Mouse (Mus musculus): ENCODE measurements around the gene Cask. TPM values are rescaled to one million over a fixed set of nuclear protein-coding genes. Genes with fewer than 3 reads are reported as not detected.

The Cask gene
- polyA plus RNA-seq, 1 experiment from 2014 or later: 16.0 TPM

DNA sequence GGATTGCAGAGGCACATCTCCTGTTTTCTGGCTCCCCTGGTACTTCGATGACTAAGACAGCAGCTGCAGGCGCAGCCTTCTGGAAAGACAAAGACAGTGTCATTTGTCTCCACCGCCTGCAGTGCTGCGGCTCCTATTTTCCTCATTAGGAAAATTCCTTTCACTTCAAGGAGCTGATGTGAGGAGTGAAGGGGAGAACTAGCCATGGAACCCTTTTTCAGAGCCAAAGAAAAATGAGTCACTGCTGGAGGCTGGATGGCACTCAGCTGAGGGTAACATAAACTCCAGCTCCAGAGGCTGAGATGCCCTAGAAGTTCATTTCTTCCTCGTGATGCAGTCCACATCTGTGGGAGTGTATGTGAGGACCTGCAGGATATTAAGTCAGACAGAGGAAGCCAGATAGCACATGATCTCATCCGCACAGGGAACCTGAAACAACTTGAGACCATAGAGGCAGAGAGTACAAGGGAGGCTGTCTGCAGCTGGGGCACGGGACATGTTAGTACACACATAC, 348.2 kb downstream of the Cask start:
- H3K27ac ChIP-seq (ENCODE audit: low read depth): no peak overlapping the region
- no peak overlapping the region for H3K4me3 ChIP-seq (ENCODE audit: low read depth, low read length)
- no peaks in the 10 kb centered on the region for H3K36me3 ChIP-seq (ENCODE audit: insufficient read depth)
- DNase-seq (no peak), ATAC-seq (ENCODE audit: insufficient read depth) (no peak)
- no peaks in the 10 kb centered on the region for H3K9me3 ChIP-seq (ENCODE audit: low read depth, low read length)
- no peak overlapping the region for H3K4me2 ChIP-seq
- no peak for TF ChIP-seq CTCF (IDR thresholded peaks at IDR 0.05; ENCODE audit: low read depth)
- 52% methylated on average over 7 of the region's 7 CpGs for WGBS
- H3K4me1 ChIP-seq (ENCODE audit: insufficient read depth): no peaks in the 10 kb centered on the region
- H3K27me3 ChIP-seq (ENCODE audit: insufficient read depth, low read length): 0 out of 2 replicates have a peak, but pooled peaks cover 2% of the 10 kb centered on the region
- H3K9ac ChIP-seq: no peak overlapping the region

DNA sequence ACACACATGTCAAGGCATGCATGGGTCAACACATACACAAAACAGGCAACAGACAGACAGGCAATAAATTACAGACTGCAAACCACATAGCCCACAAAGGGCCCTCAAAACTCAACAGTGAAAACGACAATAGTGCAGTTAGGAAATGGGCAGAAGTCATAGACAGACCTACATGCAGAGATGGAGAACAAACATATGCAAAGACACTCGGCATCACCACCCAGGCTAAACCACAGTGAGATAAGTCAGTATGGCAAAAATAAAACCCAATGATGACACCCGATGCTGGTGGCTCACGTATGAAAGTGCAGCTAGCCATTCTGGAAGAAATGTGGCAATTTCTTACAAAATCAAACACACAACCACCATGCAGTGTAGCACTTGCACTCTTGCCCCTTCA, 350.9 kb downstream of the Cask start:
- DNase-seq: no peak
- no peaks in the 10 kb centered on the region for H3K4me1 ChIP-seq (ENCODE audit: insufficient read depth)
- H3K36me3 ChIP-seq (ENCODE audit: insufficient read depth): no peaks in the 10 kb centered on the region
- no peak overlapping the region for H3K4me3 ChIP-seq (ENCODE audit: low read depth, low read length)
- H3K27me3 ChIP-seq (ENCODE audit: insufficient read depth, low read length): 0 out of 2 replicates have a peak, but pooled peaks cover 2% of the 10 kb centered on the region
- H3K27ac ChIP-seq (ENCODE audit: low read depth): no peak overlapping the region
- no peak for ATAC-seq (ENCODE audit: insufficient read depth)
- no peak overlapping the region for H3K4me2 ChIP-seq
- H3K9ac ChIP-seq: no peak overlapping the region
- H3K9me3 ChIP-seq (ENCODE audit: low read depth, low read length): no peaks in the 10 kb centered on the region
- TF ChIP-seq CTCF (IDR thresholded peaks at IDR 0.05; ENCODE audit: low read depth): no peak
- 85% methylated on average over 4 of the region's 4 CpGs for WGBS

DNA sequence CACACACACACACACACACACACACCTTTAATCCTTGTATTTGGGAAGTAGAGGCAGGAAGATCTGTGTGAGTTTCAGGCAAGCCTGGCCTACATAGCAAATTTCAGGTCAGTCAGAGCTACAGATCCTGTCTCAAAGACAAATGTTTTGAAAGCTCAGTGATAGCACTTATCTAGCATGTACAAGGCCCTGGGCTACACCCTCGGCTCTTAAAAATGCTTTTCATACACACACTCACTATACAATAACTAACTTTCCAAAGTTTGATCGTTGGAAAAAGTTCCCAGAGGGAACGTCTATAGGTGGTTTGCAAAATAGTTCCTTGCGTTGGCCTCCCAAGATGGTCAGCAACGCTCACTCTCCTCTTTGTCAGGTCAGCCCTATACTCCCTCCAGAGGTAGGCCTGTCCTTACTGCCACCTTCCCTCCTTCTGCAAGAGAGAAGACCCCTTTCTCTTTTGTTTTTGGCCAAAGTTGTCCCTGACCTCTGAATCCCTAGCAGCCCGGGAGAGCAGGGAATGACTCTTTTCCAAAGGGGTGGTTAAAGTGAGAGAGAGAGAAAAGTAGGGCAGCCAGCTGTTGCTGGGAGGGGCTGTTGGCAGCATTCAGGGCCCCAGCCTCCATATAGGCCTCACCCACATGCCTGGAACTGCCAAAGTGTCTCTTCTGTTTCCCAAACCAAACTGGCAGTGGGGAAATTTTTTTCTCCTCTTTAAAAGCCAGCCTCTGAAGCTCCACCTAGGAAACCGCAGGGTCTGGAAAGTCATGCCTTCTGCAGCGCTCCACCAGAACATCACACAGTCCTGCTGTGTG, 356.1 kb downstream of the Cask start:
- no peak for TF ChIP-seq CTCF (IDR thresholded peaks at IDR 0.05; ENCODE audit: low read depth)

DNA sequence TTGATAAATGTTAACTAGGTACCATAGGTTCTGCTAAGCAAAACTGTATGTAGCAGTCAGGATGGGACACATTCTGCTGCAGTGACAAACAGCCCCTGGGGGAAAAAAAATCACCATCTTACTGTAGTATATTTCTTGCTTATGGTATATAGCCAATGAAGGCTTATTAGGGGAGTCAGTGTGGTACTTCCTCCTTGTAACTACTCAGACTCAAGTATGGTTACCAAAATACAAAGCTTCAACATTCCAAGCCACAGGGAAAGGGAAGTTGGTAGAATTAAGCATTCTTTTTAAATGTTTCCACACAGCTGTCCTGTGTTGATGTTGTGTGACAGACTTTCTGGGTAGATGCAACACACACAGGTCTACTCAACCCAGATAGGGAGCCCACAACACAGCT, 358.2 kb downstream of the Cask start:
- no peak overlapping the region for H3K4me2 ChIP-seq
- TF ChIP-seq CTCF (IDR thresholded peaks at IDR 0.05; ENCODE audit: low read depth): no peak
- no peaks in the 10 kb centered on the region for H3K36me3 ChIP-seq (ENCODE audit: insufficient read depth)
- H3K4me1 ChIP-seq (ENCODE audit: insufficient read depth): no peaks in the 10 kb centered on the region
- no peaks in the 10 kb centered on the region for H3K9me3 ChIP-seq (ENCODE audit: low read depth, low read length)
- no peak overlapping the region for H3K9ac ChIP-seq
- no peak for DNase-seq
- no peak overlapping the region for H3K4me3 ChIP-seq (ENCODE audit: low read depth, low read length)
- H3K27me3 ChIP-seq (ENCODE audit: insufficient read depth, low read length): no peaks in the 10 kb centered on the region
- H3K27ac ChIP-seq (ENCODE audit: low read depth): no peak overlapping the region
- no peak for ATAC-seq (ENCODE audit: insufficient read depth)

More for the DNA sequence above, 356.1 kb downstream of the Cask start:
- Histone ChIP-seq H3K9me3 (ENCODE audit: low read depth, low read length) (no peaks in the 10 kb centered on the region), H3K27ac (ENCODE audit: low read depth) (no peak overlapping the region), H3K9ac (no peak overlapping the region), H3K4me2 (no peak overlapping the region), H3K4me1 (ENCODE audit: insufficient read depth) (no peaks in the 10 kb centered on the region), H3K27me3 (ENCODE audit: insufficient read depth, low read length) (no peaks in the 10 kb centered on the region), H3K36me3 (ENCODE audit: insufficient read depth) (no peaks in the 10 kb centered on the region), H3K4me3 (ENCODE audit: low read depth, low read length) (no peak overlapping the region)
- ATAC-seq (ENCODE audit: insufficient read depth) (no peak), DNase-seq (no peak)
- 74% methylated on average over 8 of the region's 8 CpGs for WGBS

DNA sequence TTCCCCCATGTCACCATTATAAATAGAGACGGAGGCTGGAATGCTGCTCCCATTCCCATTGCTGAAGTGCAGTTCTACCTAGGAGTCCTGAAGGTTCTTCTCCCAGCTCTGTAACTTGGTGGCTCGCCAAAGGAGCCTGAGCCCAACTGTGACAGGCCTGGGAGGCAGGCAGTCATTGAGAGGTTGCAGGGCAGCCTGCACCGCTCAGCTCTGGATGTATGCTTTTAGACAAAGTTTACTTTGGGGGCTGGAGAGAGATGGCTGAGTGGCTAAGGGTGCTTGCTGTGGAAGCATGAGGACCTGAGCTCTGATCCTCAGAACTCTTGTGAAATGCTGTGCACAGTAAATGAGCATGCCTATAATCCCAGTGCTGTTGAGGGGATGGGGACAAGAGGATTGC, 360.2 kb downstream of the Cask start:
- Histone ChIP-seq H3K27ac (ENCODE audit: low read depth) (no peak overlapping the region), H3K4me1 (ENCODE audit: insufficient read depth) (no peaks in the 10 kb centered on the region), H3K9me3 (ENCODE audit: low read depth, low read length) (peaks cover 3% of the 10 kb centered on the region; the same call in 1 of the 2 replicates), H3K36me3 (ENCODE audit: insufficient read depth) (no peaks in the 10 kb centered on the region), H3K4me2 (no peak overlapping the region), H3K9ac (no peak overlapping the region), H3K4me3 (ENCODE audit: low read depth, low read length) (no peak overlapping the region), H3K27me3 (ENCODE audit: insufficient read depth, low read length) (no peaks in the 10 kb centered on the region; the same call in 1 of the 2 replicates)
- peak; percentile 50 for DNase-seq
- peak; percentile 71; the same call in 1 of the 2 replicates for ATAC-seq (ENCODE audit: insufficient read depth)
- WGBS: 43% methylated on average over 3 of the region's 3 CpGs
- no peak for TF ChIP-seq CTCF (IDR thresholded peaks at IDR 0.05; ENCODE audit: low read depth)

DNA sequence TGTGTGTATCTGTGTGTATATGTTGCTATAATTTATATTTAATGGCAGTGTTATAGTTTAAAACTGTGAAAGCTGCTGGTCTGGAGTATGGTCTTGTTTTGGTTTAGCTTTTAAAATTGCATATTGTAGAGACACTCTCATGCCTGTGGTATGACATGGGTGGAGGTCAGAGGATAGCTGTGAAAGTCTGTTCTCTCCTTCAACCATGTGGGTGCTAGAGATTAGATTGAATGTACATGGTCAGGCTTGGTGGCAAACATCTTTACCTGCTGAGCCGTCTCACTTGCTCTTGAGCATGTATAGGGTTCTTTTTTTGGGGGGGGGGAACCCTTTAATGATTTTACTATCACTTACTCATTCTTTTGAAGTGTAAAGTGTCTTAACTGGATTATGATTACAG, 361.4 kb downstream of the Cask start:
- Histone ChIP-seq H3K4me1 (ENCODE audit: insufficient read depth) (no peaks in the 10 kb centered on the region), H3K9me3 (ENCODE audit: low read depth, low read length) (peaks cover 6% of the 10 kb centered on the region; the same call in 1 of the 2 replicates), H3K4me2 (no peak overlapping the region), H3K4me3 (ENCODE audit: low read depth, low read length) (no peak overlapping the region), H3K9ac (no peak overlapping the region), H3K36me3 (ENCODE audit: insufficient read depth) (no peaks in the 10 kb centered on the region), H3K27ac (ENCODE audit: low read depth) (no peak overlapping the region), H3K27me3 (ENCODE audit: insufficient read depth, low read length) (no peaks in the 10 kb centered on the region; the same call in 1 of the 2 replicates)
- ATAC-seq (ENCODE audit: insufficient read depth) (no peak), DNase-seq (no peak)
- WGBS: 68% methylated on average over 1 of the region's 1 CpGs
- TF ChIP-seq CTCF (IDR thresholded peaks at IDR 0.05; ENCODE audit: low read depth): no peak

DNA sequence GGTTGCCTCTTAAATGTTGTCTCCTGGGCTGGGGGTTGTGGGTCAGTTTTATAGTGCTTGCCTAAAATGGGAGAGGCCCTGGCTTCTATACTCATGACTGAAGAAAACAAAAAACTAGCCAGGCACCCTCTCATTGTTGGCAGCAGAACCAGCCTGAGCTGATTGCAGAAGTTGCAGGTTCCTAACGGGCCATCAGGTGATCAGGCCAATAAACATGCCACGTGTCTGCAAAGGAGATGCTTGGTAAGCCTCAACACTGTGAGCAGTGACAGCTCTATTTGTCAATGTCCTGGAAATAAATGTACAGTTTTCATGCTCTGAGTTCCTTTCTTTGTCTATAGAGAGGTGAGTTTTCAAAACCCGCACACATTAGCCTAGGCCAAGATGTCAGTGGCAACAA, 362.2 kb downstream of the Cask start:
- H3K4me1 ChIP-seq (ENCODE audit: insufficient read depth): no peaks in the 10 kb centered on the region
- H3K27me3 ChIP-seq (ENCODE audit: insufficient read depth, low read length): no peaks in the 10 kb centered on the region; the same call in 1 of the 2 replicates
- ATAC-seq (ENCODE audit: insufficient read depth) (no peak), DNase-seq (no peak)
- no peak for TF ChIP-seq CTCF (IDR thresholded peaks at IDR 0.05; ENCODE audit: low read depth)
- 82% methylated on average over 3 of the region's 3 CpGs for WGBS
- H3K4me2 ChIP-seq: no peak overlapping the region
- H3K9me3 ChIP-seq (ENCODE audit: low read depth, low read length): peaks cover 6% of the 10 kb centered on the region; the same call in 1 of the 2 replicates
- no peak overlapping the region for H3K9ac ChIP-seq
- H3K27ac ChIP-seq (ENCODE audit: low read depth): no peak overlapping the region
- no peak overlapping the region for H3K4me3 ChIP-seq (ENCODE audit: low read depth, low read length)
- no peaks in the 10 kb centered on the region for H3K36me3 ChIP-seq (ENCODE audit: insufficient read depth)
